Mouse (Mus musculus): ENCODE results near the gene Nlk. TPM values are rescaled to one million over a fixed set of nuclear protein-coding genes. Genes with fewer than 3 reads are reported as not detected.

The Nlk gene
- polyA plus RNA-seq, 1 experiment from 2014 or later: 3.2 TPM

- ATAC-seq (ENCODE audit: low read depth): no peak
- H3K4me2 ChIP-seq (ENCODE audit: low read depth, low read length): no peak overlapping the region
- no peaks in the 10 kb centered on the region; the same call in 1 of the 2 replicates for H3K4me1 ChIP-seq (ENCODE audit: control insufficient read depth, low read depth, low read length)
- H3K36me3 ChIP-seq (ENCODE audit: control insufficient read depth, insufficient read depth): no peaks in the 10 kb centered on the region
- WGBS (ENCODE audit: insufficient replicate concordance): 18% methylated on average over 2 of the region's 2 CpGs
- H3K27me3 ChIP-seq (ENCODE audit: control insufficient read depth, insufficient read depth, low read depth, low read length): no peaks in the 10 kb centered on the region
- no peak overlapping the region for H3K9ac ChIP-seq (ENCODE audit: low read depth, low read length)
- no peak overlapping the region for H3K4me3 ChIP-seq (ENCODE audit: low read depth, low read length)
- no peak overlapping the region for H3K27ac ChIP-seq (ENCODE audit: low read length)
- no peaks in the 10 kb centered on the region for H3K9me3 ChIP-seq (replicated peaks; ENCODE audit: control insufficient read depth, low read length)
Observed at GRCm38 (mm10) chr11:78730902-78731301, 33.7 kb upstream of the Nlk start.

- no peak for ATAC-seq (ENCODE audit: low read depth)
- Histone ChIP-seq H3K27me3 (ENCODE audit: control insufficient read depth, insufficient read depth, low read depth, low read length) (no peaks in the 10 kb centered on the region), H3K36me3 (ENCODE audit: control insufficient read depth, insufficient read depth) (no peaks in the 10 kb centered on the region), H3K4me3 (ENCODE audit: low read depth, low read length) (no peak overlapping the region), H3K4me1 (ENCODE audit: control insufficient read depth, low read depth, low read length) (no peaks in the 10 kb centered on the region; the same call in 1 of the 2 replicates), H3K9me3 (replicated peaks; ENCODE audit: control insufficient read depth, low read length) (no peaks in the 10 kb centered on the region), H3K9ac (ENCODE audit: low read depth, low read length) (no peak overlapping the region), H3K27ac (ENCODE audit: low read length) (no peak overlapping the region), H3K4me2 (ENCODE audit: low read depth, low read length) (no peak overlapping the region)
- WGBS (ENCODE audit: insufficient replicate concordance): 40% methylated on average over 4 of the region's 4 CpGs
Observed at GRCm38 (mm10) chr11:78728041-78728440, 30.9 kb upstream of the Nlk start.

GRCm38 (mm10) chr11:78726366-78726765 lies 29.2 kb upstream of the Nlk start:
- WGBS (ENCODE audit: insufficient replicate concordance): 49% methylated on average over 3 of the region's 3 CpGs
- H3K9ac ChIP-seq (ENCODE audit: low read depth, low read length): no peak overlapping the region
- no peak overlapping the region for H3K4me3 ChIP-seq (ENCODE audit: low read depth, low read length)
- H3K4me2 ChIP-seq (ENCODE audit: low read depth, low read length): no peak overlapping the region
- no peaks in the 10 kb centered on the region for H3K9me3 ChIP-seq (replicated peaks; ENCODE audit: control insufficient read depth, low read length)
- H3K27me3 ChIP-seq (ENCODE audit: control insufficient read depth, insufficient read depth, low read depth, low read length): no peaks in the 10 kb centered on the region
- no peak for ATAC-seq (ENCODE audit: low read depth)
- H3K36me3 ChIP-seq (ENCODE audit: control insufficient read depth, insufficient read depth): no peaks in the 10 kb centered on the region
- H3K27ac ChIP-seq (ENCODE audit: low read length): no peak overlapping the region
- no peaks in the 10 kb centered on the region for H3K4me1 ChIP-seq (ENCODE audit: control insufficient read depth, low read depth, low read length)

- Histone ChIP-seq H3K4me2 (ENCODE audit: low read depth, low read length) (no peak overlapping the region), H3K4me3 (ENCODE audit: low read depth, low read length) (no peak overlapping the region), H3K27me3 (ENCODE audit: control insufficient read depth, insufficient read depth, low read depth, low read length) (no peaks in the 10 kb centered on the region), H3K9ac (ENCODE audit: low read depth, low read length) (no peak overlapping the region), H3K36me3 (ENCODE audit: control insufficient read depth, insufficient read depth) (no peaks in the 10 kb centered on the region), H3K27ac (ENCODE audit: low read length) (no peak overlapping the region), H3K9me3 (replicated peaks; ENCODE audit: control insufficient read depth, low read length) (no peaks in the 10 kb centered on the region), H3K4me1 (ENCODE audit: control insufficient read depth, low read depth, low read length) (no peaks in the 10 kb centered on the region)
- 78% methylated on average over 1 of the region's 1 CpGs for WGBS (ENCODE audit: insufficient replicate concordance)
- ATAC-seq (ENCODE audit: low read depth): no peak
Observed at GRCm38 (mm10) chr11:78724792-78725191, 27.6 kb upstream of the Nlk start.

- H3K9me3 ChIP-seq (replicated peaks; ENCODE audit: control insufficient read depth, low read length): no peaks in the 10 kb centered on the region
- H3K27me3 ChIP-seq (ENCODE audit: control insufficient read depth, insufficient read depth, low read depth, low read length): no peaks in the 10 kb centered on the region
- no peak for ATAC-seq (ENCODE audit: low read depth)
- H3K36me3 ChIP-seq (ENCODE audit: control insufficient read depth, insufficient read depth): no peaks in the 10 kb centered on the region
- no peaks in the 10 kb centered on the region for H3K4me1 ChIP-seq (ENCODE audit: control insufficient read depth, low read depth, low read length)
- H3K27ac ChIP-seq (ENCODE audit: low read length): no peak overlapping the region
- no peak overlapping the region for H3K9ac ChIP-seq (ENCODE audit: low read depth, low read length)
- no peak overlapping the region for H3K4me3 ChIP-seq (ENCODE audit: low read depth, low read length)
- H3K4me2 ChIP-seq (ENCODE audit: low read depth, low read length): no peak overlapping the region
- 46% methylated on average over 2 of the region's 2 CpGs for WGBS (ENCODE audit: insufficient replicate concordance)
Observed at GRCm38 (mm10) chr11:78721419-78721818, 24.2 kb upstream of the Nlk start.

- WGBS (ENCODE audit: insufficient replicate concordance): 47% methylated on average over 4 of the region's 4 CpGs
- Histone ChIP-seq H3K27ac (ENCODE audit: low read length) (no peak overlapping the region), H3K9me3 (replicated peaks; ENCODE audit: control insufficient read depth, low read length) (no peaks in the 10 kb centered on the region), H3K4me1 (ENCODE audit: control insufficient read depth, low read depth, low read length) (no peaks in the 10 kb centered on the region), H3K4me3 (ENCODE audit: low read depth, low read length) (no peak overlapping the region), H3K36me3 (ENCODE audit: control insufficient read depth, insufficient read depth) (no peaks in the 10 kb centered on the region), H3K4me2 (ENCODE audit: low read depth, low read length) (no peak overlapping the region), H3K27me3 (ENCODE audit: control insufficient read depth, insufficient read depth, low read depth, low read length) (no peaks in the 10 kb centered on the region), H3K9ac (ENCODE audit: low read depth, low read length) (no peak overlapping the region)
- ATAC-seq (ENCODE audit: low read depth): no peak
Observed at GRCm38 (mm10) chr11:78717655-78718054, 20.5 kb upstream of the Nlk start.

- 73% methylated on average over 2 of the region's 2 CpGs for WGBS (ENCODE audit: insufficient replicate concordance)
- H3K4me3 ChIP-seq (ENCODE audit: low read depth, low read length): no peak overlapping the region
- H3K27ac ChIP-seq (ENCODE audit: low read length): no peak overlapping the region
- no peaks in the 10 kb centered on the region for H3K9me3 ChIP-seq (replicated peaks; ENCODE audit: control insufficient read depth, low read length)
- H3K4me1 ChIP-seq (ENCODE audit: control insufficient read depth, low read depth, low read length): no peaks in the 10 kb centered on the region
- H3K9ac ChIP-seq (ENCODE audit: low read depth, low read length): no peak overlapping the region
- ATAC-seq (ENCODE audit: low read depth): no peak
- H3K36me3 ChIP-seq (ENCODE audit: control insufficient read depth, insufficient read depth): no peaks in the 10 kb centered on the region
- no peaks in the 10 kb centered on the region for H3K27me3 ChIP-seq (ENCODE audit: control insufficient read depth, insufficient read depth, low read depth, low read length)
- no peak overlapping the region for H3K4me2 ChIP-seq (ENCODE audit: low read depth, low read length)
Observed at GRCm38 (mm10) chr11:78708642-78709041, 11.5 kb upstream of the Nlk start.

GRCm38 (mm10) chr11:78706026-78706425 lies 8.9 kb upstream of the Nlk start:
- H3K9me3 ChIP-seq (replicated peaks; ENCODE audit: control insufficient read depth, low read length): no peaks in the 10 kb centered on the region
- H3K9ac ChIP-seq (ENCODE audit: low read depth, low read length): no peak overlapping the region
- H3K4me1 ChIP-seq (ENCODE audit: control insufficient read depth, low read depth, low read length): no peaks in the 10 kb centered on the region
- H3K27ac ChIP-seq (ENCODE audit: low read length): no peak overlapping the region
- H3K4me3 ChIP-seq (ENCODE audit: low read depth, low read length): no peak overlapping the region
- no peak for ATAC-seq (ENCODE audit: low read depth)
- H3K36me3 ChIP-seq (ENCODE audit: control insufficient read depth, insufficient read depth): no peaks in the 10 kb centered on the region
- no peak overlapping the region for H3K4me2 ChIP-seq (ENCODE audit: low read depth, low read length)
- H3K27me3 ChIP-seq (ENCODE audit: control insufficient read depth, insufficient read depth, low read depth, low read length): no peaks in the 10 kb centered on the region

GRCm38 (mm10) chr11:78703085-78703484 lies 5.9 kb upstream of the Nlk start:
- ATAC-seq (ENCODE audit: low read depth): no peak
- 51% methylated on average over 5 of the region's 5 CpGs for WGBS (ENCODE audit: insufficient replicate concordance)
- H3K36me3 ChIP-seq (ENCODE audit: control insufficient read depth, insufficient read depth): no peaks in the 10 kb centered on the region
- no peak overlapping the region for H3K4me2 ChIP-seq (ENCODE audit: low read depth, low read length)
- H3K9me3 ChIP-seq (replicated peaks; ENCODE audit: control insufficient read depth, low read length): no peaks in the 10 kb centered on the region
- no peak overlapping the region for H3K4me3 ChIP-seq (ENCODE audit: low read depth, low read length)
- no peak overlapping the region for H3K9ac ChIP-seq (ENCODE audit: low read depth, low read length)
- H3K4me1 ChIP-seq (ENCODE audit: control insufficient read depth, low read depth, low read length): no peaks in the 10 kb centered on the region
- H3K27me3 ChIP-seq (ENCODE audit: control insufficient read depth, insufficient read depth, low read depth, low read length): no peaks in the 10 kb centered on the region
- H3K27ac ChIP-seq (ENCODE audit: low read length): no peak overlapping the region

- Histone ChIP-seq H3K4me1 (ENCODE audit: control insufficient read depth, low read depth, low read length) (no peaks in the 10 kb centered on the region), H3K27ac (ENCODE audit: low read length) (no peak overlapping the region), H3K4me3 (ENCODE audit: low read depth, low read length) (no peak overlapping the region), H3K27me3 (ENCODE audit: control insufficient read depth, insufficient read depth, low read depth, low read length) (no peaks in the 10 kb centered on the region), H3K9ac (ENCODE audit: low read depth, low read length) (no peak overlapping the region), H3K4me2 (ENCODE audit: low read depth, low read length) (no peak overlapping the region), H3K36me3 (ENCODE audit: control insufficient read depth, insufficient read depth) (no peaks in the 10 kb centered on the region), H3K9me3 (replicated peaks; ENCODE audit: control insufficient read depth, low read length) (no peaks in the 10 kb centered on the region)
- WGBS (ENCODE audit: insufficient replicate concordance): 41% methylated on average over 3 of the region's 3 CpGs
- ATAC-seq (ENCODE audit: low read depth): no peak
Observed at GRCm38 (mm10) chr11:78702319-78702718, 5.1 kb upstream of the Nlk start.
